Mouse (Mus musculus): ENCODE measurements at regions not wholly inside any gene's neighbourhood (a gene's known extent, or its start where the extent isn't known, plus 50 kb on each side); places are given as distances from the start of the nearest gene placed in this dataset.

DNA sequence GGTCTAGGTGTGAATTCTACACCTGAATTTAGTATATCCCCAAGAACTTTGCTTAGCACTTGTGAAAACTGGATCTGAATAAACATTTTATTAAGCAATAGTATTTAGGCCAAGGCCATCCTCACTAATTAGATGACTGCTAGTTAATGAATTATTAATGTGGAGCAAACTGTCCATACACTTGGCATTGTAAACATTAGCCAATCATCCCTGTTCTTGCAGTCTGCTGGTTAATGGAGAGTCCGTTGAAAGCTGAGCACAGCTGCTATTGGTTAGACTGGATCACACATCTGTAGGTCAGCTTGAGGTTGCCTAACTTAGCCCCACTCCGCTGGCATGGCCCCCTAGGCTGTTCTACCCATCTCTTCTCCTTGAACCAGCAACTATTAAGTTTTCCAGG lies 826.2 kb upstream of the 4930452B06Rik start:
- Histone ChIP-seq H3K9me3 (ENCODE audit: control insufficient read depth, low read length) (no peaks in the 10 kb centered on the region), H3K27ac (replicated peaks; ENCODE audit: low read depth, low read length) (no peak overlapping the region), H3K4me3 (ENCODE audit: low read depth, low read length) (no peak overlapping the region), H3K36me3 (ENCODE audit: control insufficient read depth, insufficient read depth, low read length) (no peaks in the 10 kb centered on the region), H3K27me3 (ENCODE audit: control insufficient read depth, insufficient read depth, low read length) (no peaks in the 10 kb centered on the region), H3K4me2 (ENCODE audit: low read depth, severe bottlenecking) (no peak overlapping the region), H3K4me1 (ENCODE audit: control insufficient read depth, insufficient read depth, low read length) (no peaks in the 10 kb centered on the region), H3K9ac (ENCODE audit: low read length) (no peak overlapping the region)
- DNase-seq (ENCODE audit: low spot score) (no peak), ATAC-seq (ENCODE audit: insufficient number of reproducible peaks, low FRiP score, low TSS enrichment, low read depth) (no peak)
- 74% methylated on average over 2 of the region's 2 CpGs for WGBS

DNA sequence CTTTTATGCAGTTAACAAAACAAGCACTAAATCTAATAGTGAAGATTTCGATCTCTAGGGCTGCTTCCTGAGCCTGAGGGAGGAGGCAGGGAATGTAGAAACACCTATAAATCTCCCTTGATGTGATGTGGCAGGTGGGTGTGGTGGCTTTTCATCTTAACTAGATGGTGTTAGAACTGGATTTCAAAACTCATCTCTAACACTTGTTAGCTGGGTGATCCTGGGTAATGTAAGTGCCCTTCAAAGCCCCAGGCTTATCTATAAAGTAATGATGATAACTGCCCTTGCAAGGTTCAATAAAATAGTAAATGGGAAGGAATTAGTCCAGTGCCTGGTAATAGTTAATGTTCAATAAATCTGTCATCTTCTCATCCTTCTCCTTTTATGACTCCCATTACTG lies 822.5 kb upstream of the 4930452B06Rik start:
- H3K9ac ChIP-seq (ENCODE audit: low read length) = no peak overlapping the region
- ATAC-seq (ENCODE audit: insufficient number of reproducible peaks, low FRiP score, low TSS enrichment, low read depth) = no peak
- no peak overlapping the region for H3K4me3 ChIP-seq (ENCODE audit: low read depth, low read length)
- no peaks in the 10 kb centered on the region for H3K4me1 ChIP-seq (ENCODE audit: control insufficient read depth, insufficient read depth, low read length)
- no peak for DNase-seq (ENCODE audit: low spot score)
- 7% methylated on average over 1 of the region's 1 CpGs for whole genome bisulfite sequencing
- no peaks in the 10 kb centered on the region for H3K9me3 ChIP-seq (ENCODE audit: control insufficient read depth, low read length)
- no peak overlapping the region for H3K4me2 ChIP-seq (ENCODE audit: low read depth, severe bottlenecking)
- no peaks in the 10 kb centered on the region for H3K36me3 ChIP-seq (ENCODE audit: control insufficient read depth, insufficient read depth, low read length)
- no peak overlapping the region for H3K27ac ChIP-seq (replicated peaks; ENCODE audit: low read depth, low read length)
- no peaks in the 10 kb centered on the region for H3K27me3 ChIP-seq (ENCODE audit: control insufficient read depth, insufficient read depth, low read length)

DNA sequence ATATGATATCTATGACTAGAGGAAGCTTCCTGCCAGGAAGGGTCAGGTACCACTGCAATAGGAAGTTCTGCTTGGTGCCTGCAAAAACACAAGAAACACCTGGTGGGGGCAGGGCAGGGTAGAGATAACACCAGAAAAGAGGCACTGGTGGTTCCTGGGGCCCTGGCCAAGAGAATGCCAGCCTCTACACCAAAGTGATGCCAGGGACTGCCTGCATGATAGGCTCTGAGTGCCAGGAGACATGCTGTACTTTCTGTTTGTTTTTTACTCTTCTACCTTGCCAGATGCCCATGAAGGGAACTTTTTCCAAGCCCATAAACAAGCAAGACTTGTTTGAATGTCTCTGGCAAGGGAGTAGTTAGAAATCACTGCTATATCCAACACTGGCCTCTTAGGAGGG lies 812.9 kb upstream of the 4930452B06Rik start:
- Histone ChIP-seq H3K4me2 (ENCODE audit: low read depth, severe bottlenecking) (no peak overlapping the region), H3K27me3 (ENCODE audit: control insufficient read depth, insufficient read depth, low read length) (no peaks in the 10 kb centered on the region), H3K4me3 (ENCODE audit: low read depth, low read length) (no peak overlapping the region), H3K9me3 (ENCODE audit: control insufficient read depth, low read length) (no peaks in the 10 kb centered on the region), H3K9ac (ENCODE audit: low read length) (no peak overlapping the region), H3K27ac (replicated peaks; ENCODE audit: low read depth, low read length) (no peak overlapping the region), H3K4me1 (ENCODE audit: control insufficient read depth, insufficient read depth, low read length) (no peaks in the 10 kb centered on the region), H3K36me3 (ENCODE audit: control insufficient read depth, insufficient read depth, low read length) (no peaks in the 10 kb centered on the region)
- ATAC-seq (ENCODE audit: insufficient number of reproducible peaks, low FRiP score, low TSS enrichment, low read depth) = no peak
- no peak for DNase-seq (ENCODE audit: low spot score)

DNA sequence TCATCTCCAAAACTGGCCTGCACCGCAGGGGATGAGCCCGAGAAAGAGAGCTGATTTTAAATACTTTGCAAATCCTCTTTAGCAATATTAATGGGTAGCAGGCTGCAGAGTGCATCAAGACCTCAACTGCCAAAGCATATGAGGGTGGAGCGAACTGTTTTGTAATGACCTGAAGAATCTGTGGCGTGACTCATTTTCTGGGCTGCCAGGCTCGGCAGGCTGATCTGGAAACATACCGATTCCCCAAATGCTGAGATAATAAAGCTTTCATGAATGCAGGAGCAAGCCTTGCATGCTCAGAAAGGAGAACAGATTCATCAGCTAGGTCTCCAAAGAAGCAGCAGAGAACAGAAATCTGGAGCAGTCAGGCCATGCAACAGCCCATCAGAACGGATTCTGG lies 809.1 kb upstream of the 4930452B06Rik start:
- Histone ChIP-seq H3K4me1 (ENCODE audit: control insufficient read depth, insufficient read depth, low read length) (no peaks in the 10 kb centered on the region), H3K9ac (ENCODE audit: low read length) (no peak overlapping the region), H3K9me3 (ENCODE audit: control insufficient read depth, low read length) (no peaks in the 10 kb centered on the region), H3K36me3 (ENCODE audit: control insufficient read depth, insufficient read depth, low read length) (no peaks in the 10 kb centered on the region), H3K27ac (replicated peaks; ENCODE audit: low read depth, low read length) (no peak overlapping the region), H3K4me2 (ENCODE audit: low read depth, severe bottlenecking) (no peak overlapping the region), H3K4me3 (ENCODE audit: low read depth, low read length) (no peak overlapping the region), H3K27me3 (ENCODE audit: control insufficient read depth, insufficient read depth, low read length) (no peaks in the 10 kb centered on the region)
- no peak for DNase-seq (ENCODE audit: low spot score)
- WGBS = 86% methylated on average over 7 of the region's 7 CpGs
- ATAC-seq (ENCODE audit: insufficient number of reproducible peaks, low FRiP score, low TSS enrichment, low read depth) = no peak

DNA sequence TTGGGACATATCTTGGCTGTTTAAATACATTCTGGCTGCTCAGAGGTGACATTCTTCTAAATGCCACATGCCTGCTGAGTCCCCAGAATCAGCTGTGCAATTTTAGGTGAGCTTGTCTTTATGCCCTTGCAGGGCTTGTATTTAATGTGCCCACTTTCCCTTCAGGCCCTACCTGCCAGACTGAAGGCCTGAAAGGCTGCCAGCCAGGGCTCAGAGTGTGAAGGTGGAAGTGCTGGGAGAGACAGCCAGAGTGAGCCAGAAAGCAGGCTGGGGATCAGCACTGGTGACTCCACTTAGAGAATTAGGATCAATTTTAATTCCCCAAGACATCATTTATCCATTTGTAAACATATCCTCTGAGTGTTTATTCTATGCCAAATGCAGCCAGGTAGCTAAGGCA lies 803.6 kb upstream of the 4930452B06Rik start:
- Histone ChIP-seq H3K4me3 (ENCODE audit: low read depth, low read length) (no peak overlapping the region), H3K36me3 (ENCODE audit: control insufficient read depth, insufficient read depth, low read length) (no peaks in the 10 kb centered on the region), H3K27me3 (ENCODE audit: control insufficient read depth, insufficient read depth, low read length) (no peaks in the 10 kb centered on the region), H3K27ac (replicated peaks; ENCODE audit: low read depth, low read length) (no peak overlapping the region), H3K9me3 (ENCODE audit: control insufficient read depth, low read length) (no peaks in the 10 kb centered on the region), H3K4me1 (ENCODE audit: control insufficient read depth, insufficient read depth, low read length) (peaks cover 7% of the 10 kb centered on the region), H3K4me2 (ENCODE audit: low read depth, severe bottlenecking) (no peak overlapping the region), H3K9ac (ENCODE audit: low read length) (no peak overlapping the region)
- ATAC-seq (ENCODE audit: insufficient number of reproducible peaks, low FRiP score, low TSS enrichment, low read depth) (no peak), DNase-seq (ENCODE audit: low spot score) (no peak)

DNA sequence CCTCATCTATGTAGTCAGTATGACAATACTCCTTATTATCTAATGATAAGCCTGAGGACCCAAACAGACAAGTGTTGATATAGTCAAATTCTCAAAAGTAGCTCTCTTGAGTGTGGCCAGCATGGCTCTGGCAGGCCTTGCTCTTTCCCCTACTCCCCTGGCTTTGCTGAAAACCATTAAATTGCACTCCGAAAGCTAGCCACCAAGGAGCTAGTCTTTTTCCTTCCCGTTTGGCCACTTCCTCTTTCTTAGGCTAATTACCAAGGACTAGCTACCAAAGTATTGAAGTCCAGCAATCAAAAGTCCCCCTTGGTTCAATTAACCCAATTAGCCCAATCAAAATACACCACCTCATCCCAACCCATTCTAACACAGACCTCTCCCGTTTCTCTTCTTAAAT lies 802.6 kb upstream of the 4930452B06Rik start:
- Histone ChIP-seq H3K36me3 (ENCODE audit: control insufficient read depth, insufficient read depth, low read length) (no peaks in the 10 kb centered on the region), H3K27ac (replicated peaks; ENCODE audit: low read depth, low read length) (no peak overlapping the region), H3K4me1 (ENCODE audit: control insufficient read depth, insufficient read depth, low read length) (peaks cover 7% of the 10 kb centered on the region), H3K9ac (ENCODE audit: low read length) (no peak overlapping the region), H3K27me3 (ENCODE audit: control insufficient read depth, insufficient read depth, low read length) (no peaks in the 10 kb centered on the region), H3K9me3 (ENCODE audit: control insufficient read depth, low read length) (no peaks in the 10 kb centered on the region), H3K4me3 (ENCODE audit: low read depth, low read length) (no peak overlapping the region), H3K4me2 (ENCODE audit: low read depth, severe bottlenecking) (no peak overlapping the region)
- no peak for ATAC-seq (ENCODE audit: insufficient number of reproducible peaks, low FRiP score, low TSS enrichment, low read depth)
- no peak for DNase-seq (ENCODE audit: low spot score)
- 54% methylated on average over 3 of the region's 3 CpGs for WGBS

DNA sequence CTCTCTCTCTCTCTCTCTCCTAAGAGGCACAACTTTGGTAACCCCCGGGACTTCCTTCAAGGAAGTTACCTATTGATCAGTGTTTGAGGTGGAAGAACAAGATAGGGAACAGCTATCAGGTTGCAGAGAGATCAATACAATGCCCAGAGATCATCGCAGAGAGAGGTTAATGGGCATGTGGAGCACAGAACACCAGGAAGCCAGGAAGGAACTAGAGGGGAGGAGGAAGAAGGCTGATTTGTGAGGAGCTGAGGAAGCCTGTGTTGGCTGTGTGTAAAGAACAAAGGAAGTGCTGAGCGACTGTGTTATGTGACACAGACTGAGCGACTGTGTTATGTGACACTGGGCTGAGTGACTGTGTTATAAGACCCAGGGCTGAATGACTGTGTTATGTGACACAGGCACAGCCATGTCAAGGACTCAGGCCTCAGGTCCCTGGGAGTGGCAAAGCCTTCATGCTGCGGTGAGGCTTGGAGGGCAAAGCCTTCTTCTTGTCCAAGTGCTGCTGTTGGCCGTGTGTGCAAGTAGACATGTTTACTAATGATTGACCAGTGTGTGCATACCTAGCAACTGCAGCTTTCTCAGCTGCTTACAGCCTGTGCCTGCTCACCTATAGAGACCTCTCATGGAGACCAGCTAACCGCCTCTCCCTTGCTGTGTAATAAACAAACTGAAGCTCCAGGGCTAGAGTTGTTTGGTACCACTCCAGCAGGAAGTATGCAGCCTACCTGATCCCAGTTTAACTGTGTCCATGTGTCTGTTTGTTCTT lies 801.8 kb upstream of the 4930452B06Rik start:
- H3K9me3 ChIP-seq (ENCODE audit: control insufficient read depth, low read length) = no peaks in the 10 kb centered on the region
- ATAC-seq (ENCODE audit: insufficient number of reproducible peaks, low FRiP score, low TSS enrichment, low read depth) (0 out of 2 replicates have a peak, but pooled peaks have one; percentile 44), DNase-seq (ENCODE audit: low spot score) (peak; percentile 26)
- H3K27ac ChIP-seq (replicated peaks; ENCODE audit: low read depth, low read length) = no peak overlapping the region
- peaks cover 7% of the 10 kb centered on the region for H3K4me1 ChIP-seq (ENCODE audit: control insufficient read depth, insufficient read depth, low read length)
- H3K36me3 ChIP-seq (ENCODE audit: control insufficient read depth, insufficient read depth, low read length) = no peaks in the 10 kb centered on the region
- WGBS = 50% methylated on average over 7 of the region's 7 CpGs
- no peak overlapping the region for H3K4me2 ChIP-seq (ENCODE audit: low read depth, severe bottlenecking)
- no peak overlapping the region for H3K4me3 ChIP-seq (ENCODE audit: low read depth, low read length)
- no peaks in the 10 kb centered on the region for H3K27me3 ChIP-seq (ENCODE audit: control insufficient read depth, insufficient read depth, low read length)
- no peak overlapping the region for H3K9ac ChIP-seq (ENCODE audit: low read length)

DNA sequence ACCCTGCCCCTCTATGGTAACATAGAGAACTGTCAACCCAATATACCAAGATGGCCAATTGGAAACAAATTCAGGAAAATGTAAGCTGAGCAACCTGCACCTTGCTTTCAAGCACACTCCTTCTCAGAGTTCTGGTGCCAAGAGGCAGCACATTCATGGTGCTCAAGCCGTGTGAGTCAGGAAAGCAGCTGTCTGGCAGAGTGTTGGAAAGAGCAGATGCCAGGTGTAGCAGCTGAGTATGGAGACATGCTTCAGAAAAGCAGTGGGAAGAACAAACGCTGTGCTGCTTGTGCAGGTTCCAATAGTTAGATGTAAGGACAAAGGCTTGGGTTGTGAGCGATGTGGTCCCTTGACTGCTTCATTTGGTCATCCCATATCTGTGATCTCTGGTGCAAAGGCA lies 794.0 kb upstream of the 4930452B06Rik start:
- 91% methylated on average over 3 of the region's 3 CpGs for WGBS
- Histone ChIP-seq H3K4me1 (ENCODE audit: control insufficient read depth, insufficient read depth, low read length) (0 out of 2 replicates have a peak, but pooled peaks cover 2% of the 10 kb centered on the region), H3K9ac (ENCODE audit: low read length) (no peak overlapping the region), H3K4me2 (ENCODE audit: low read depth, severe bottlenecking) (no peak overlapping the region), H3K36me3 (ENCODE audit: control insufficient read depth, insufficient read depth, low read length) (no peaks in the 10 kb centered on the region), H3K4me3 (ENCODE audit: low read depth, low read length) (no peak overlapping the region), H3K9me3 (ENCODE audit: control insufficient read depth, low read length) (no peaks in the 10 kb centered on the region), H3K27me3 (ENCODE audit: control insufficient read depth, insufficient read depth, low read length) (no peaks in the 10 kb centered on the region), H3K27ac (replicated peaks; ENCODE audit: low read depth, low read length) (no peak overlapping the region)
- ATAC-seq (ENCODE audit: insufficient number of reproducible peaks, low FRiP score, low TSS enrichment, low read depth) = no peak
- no peak for DNase-seq (ENCODE audit: low spot score)

DNA sequence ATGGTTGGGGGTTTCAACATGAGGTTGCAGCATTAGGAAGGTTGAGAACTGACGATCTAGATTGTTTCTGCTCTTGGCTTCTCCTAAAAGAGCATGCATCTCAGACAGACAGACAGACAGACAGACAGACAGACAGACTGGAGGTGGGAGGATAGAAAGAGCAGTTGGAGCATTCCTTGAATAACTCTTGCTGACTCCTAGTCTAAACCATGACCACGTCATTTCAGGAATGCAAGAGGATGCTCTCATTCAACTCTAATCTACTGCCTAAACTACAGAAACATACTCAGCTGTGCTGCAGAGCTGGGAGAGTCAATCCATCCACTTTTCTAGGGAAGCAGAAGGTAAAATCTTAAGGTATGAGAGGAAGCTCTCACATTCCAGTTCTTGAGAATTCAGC lies 792.8 kb upstream of the 4930452B06Rik start:
- Histone ChIP-seq H3K4me2 (ENCODE audit: low read depth, severe bottlenecking) (no peak overlapping the region), H3K4me1 (ENCODE audit: control insufficient read depth, insufficient read depth, low read length) (0 out of 2 replicates have a peak, but pooled peaks cover 2% of the 10 kb centered on the region), H3K9ac (ENCODE audit: low read length) (no peak overlapping the region), H3K27ac (replicated peaks; ENCODE audit: low read depth, low read length) (no peak overlapping the region), H3K4me3 (ENCODE audit: low read depth, low read length) (no peak overlapping the region), H3K36me3 (ENCODE audit: control insufficient read depth, insufficient read depth, low read length) (no peaks in the 10 kb centered on the region), H3K27me3 (ENCODE audit: control insufficient read depth, insufficient read depth, low read length) (no peaks in the 10 kb centered on the region), H3K9me3 (ENCODE audit: control insufficient read depth, low read length) (no peaks in the 10 kb centered on the region)
- no peak for ATAC-seq (ENCODE audit: insufficient number of reproducible peaks, low FRiP score, low TSS enrichment, low read depth)
- no peak for DNase-seq (ENCODE audit: low spot score)
- WGBS = 78% methylated on average over 2 of the region's 2 CpGs

Data from limb, embryonic 11.5 days (tissue).